Comparison of ENCODE assay signal across 9 mouse cellular contexts in genomic region chr19:4215451-4215840, GRCm38 (mm10). TPM values are rescaled to one million over a fixed set of nuclear protein-coding genes. Genes with fewer than 3 reads are reported as not detected.
DNase-seq lines count a peak whose midpoint lies in the region; ATAC-seq and TF ChIP-seq lines count a peak whose summit lies in the region.
"Had no signal": no experiment of that assay in that cellular context is flagged by ENCODE, and none has a peak within 500 bp of the region (broad histone marks: within the 10 kb centered on the region; RNA-seq: fewer than 3 reads in every experiment).

No protein-coding gene starts in this region.

- peak overlapping the region; percentile 2 for H3K4me3 ChIP-seq in cerebellum, adult 2 months (replicated peaks; ENCODE audit: insufficient read depth, low read depth, low read length)
- peak overlapping the region; percentile 64 for H3K4me3 ChIP-seq in thymus, adult 2 months (ENCODE audit: control insufficient read depth, insufficient read depth, low read length)
- peak overlapping the region; percentile 61 for H3K4me3 ChIP-seq in liver, embryonic 13.5 days (replicated peaks)
- H3K4me3 ChIP-seq in stomach, postnatal 0 days (ENCODE audit: low read depth, low read length) = peak overlapping the region; percentile 79

- 11% methylated on average over 19 of the region's 21 CpGs for WGBS in cerebellum, adult 2 months
- WGBS in thymus, adult 2 months = 3% methylated on average over 19 of the region's 21 CpGs
- WGBS in liver, embryonic 13.5 days (ENCODE audit: insufficient replicate concordance) = 3% methylated on average over 20 of the region's 21 CpGs
- 3% methylated on average over 19 of the region's 21 CpGs for WGBS in stomach, postnatal 0 days

- H3K27ac ChIP-seq in cerebellum, adult 2 months (ENCODE audit: insufficient read depth, low read length) = no peak overlapping the region
- no peak overlapping the region for H3K27ac ChIP-seq in thymus, adult 2 months (ENCODE audit: control insufficient read depth, insufficient read depth, low read length)
- H3K27ac ChIP-seq in liver, embryonic 13.5 days = no peak overlapping the region
- peak overlapping the region; percentile 93 for H3K27ac ChIP-seq in stomach, postnatal 0 days (replicated peaks)

- no peak for ATAC-seq in cerebellum, adult (ENCODE audit: insufficient number of reproducible peaks, low FRiP score, low TSS enrichment)
- no peak for ATAC-seq in liver, embryonic 13.5 days (ENCODE audit: low read depth)
- no peak for ATAC-seq in stomach, postnatal 0 days (ENCODE audit: low FRiP score, low TSS enrichment)

- no peak for TF ChIP-seq POLR2A in cerebellum, adult 2 months (IDR thresholded peaks at IDR 0.05; ENCODE audit: borderline replicate concordance, insufficient read depth, low read length)
- TF ChIP-seq POLR2A in thymus, adult 2 months (IDR thresholded peaks at IDR 0.05; ENCODE audit: control insufficient read depth, extremely low read depth, insufficient read depth, low read length, poor library complexity) = no peak

- H3K9me3 ChIP-seq in liver, embryonic 13.5 days (replicated peaks) = no peaks in the 10 kb centered on the region
- H3K9me3 ChIP-seq in stomach, postnatal 0 days (ENCODE audit: control insufficient read depth, low read length) = no peaks in the 10 kb centered on the region

- no peak for DNase-seq in cerebellum, adult 2 months
- no peak for DNase-seq in thymus, adult 2 months
- no peak for DNase-seq in thymus, postnatal 25 days
- no peak for DNase-seq in liver, embryonic 13.5 days
- no peak for DNase-seq in stomach, postnatal 0 days (ENCODE audit: low spot score)
- no peak for DNase-seq in layer of hippocampus, postnatal 10 days (ENCODE audit: low spot score in 2 of 2)
- no peak for DNase-seq in embryo, embryonic 11 days

- no peaks in the 10 kb centered on the region for H3K36me3 ChIP-seq in thymus, adult 2 months (ENCODE audit: control insufficient read depth, insufficient read depth, low read length)
- H3K36me3 ChIP-seq in liver, embryonic 13.5 days = no peaks in the 10 kb centered on the region
- H3K36me3 ChIP-seq in stomach, postnatal 0 days (ENCODE audit: control insufficient read depth, insufficient read depth, low read length) = no peaks in the 10 kb centered on the region

- no peak for TF ChIP-seq CTCF in cerebellum, adult 2 months (IDR thresholded peaks at IDR 0.05; ENCODE audit: borderline replicate concordance, insufficient read depth, low read depth, low read length)
- no peak for TF ChIP-seq CTCF in thymus, adult 2 months (IDR thresholded peaks at IDR 0.05; ENCODE audit: borderline replicate concordance, control insufficient read depth, extremely low read depth, insufficient read depth, low read length, poor library complexity)
- no peak for TF ChIP-seq CTCF in stomach, postnatal 0 days (IDR thresholded peaks at IDR 0.05; ENCODE audit: low read depth)

- TF ChIP-seq EP300 in stomach, postnatal 0 days (optimal IDR thresholded peaks at IDR 0.05) = no peak

- H3K27me3 ChIP-seq in cerebellum, adult 2 months (ENCODE audit: control insufficient read depth, insufficient read depth, low read length) = no peaks in the 10 kb centered on the region; the same call in 1 of the 2 replicates
- peaks cover 27% of the 10 kb centered on the region for H3K27me3 ChIP-seq in thymus, adult 2 months (ENCODE audit: control insufficient read depth, insufficient read depth, low read length)
- H3K27me3 ChIP-seq in liver, embryonic 13.5 days = peaks cover 100% of the 10 kb centered on the region
- H3K27me3 ChIP-seq in stomach, postnatal 0 days (ENCODE audit: control insufficient read depth, insufficient read depth, low read length) = no peaks in the 10 kb centered on the region; the same call in 1 of the 2 replicates

- H3K9ac ChIP-seq in liver, embryonic 13.5 days = peak overlapping the region; percentile 67
- peak overlapping the region; percentile 91 for H3K9ac ChIP-seq in stomach, postnatal 0 days (ENCODE audit: low read length)

- H3K4me2 ChIP-seq in liver, embryonic 13.5 days = peak overlapping the region; percentile 74
- H3K4me2 ChIP-seq in stomach, postnatal 0 days (replicated peaks; ENCODE audit: low read depth) = peak overlapping the region; percentile 97

- peaks cover 12% of the 10 kb centered on the region for H3K4me1 ChIP-seq in cerebellum, adult 2 months (ENCODE audit: control insufficient read depth, insufficient read depth, low read length)
- peaks cover 41% of the 10 kb centered on the region for H3K4me1 ChIP-seq in thymus, adult 2 months (replicated peaks; ENCODE audit: control insufficient read depth, insufficient read depth, low read length)
- H3K4me1 ChIP-seq in liver, embryonic 13.5 days (replicated peaks) = peaks cover 60% of the 10 kb centered on the region
- peaks cover 9% of the 10 kb centered on the region for H3K4me1 ChIP-seq in stomach, postnatal 0 days (replicated peaks; ENCODE audit: control insufficient read depth, insufficient read depth)

RNA-seq across cellular contexts. Expression of gene AC109138.7, which starts 1.3 kb away (rescaled TPM):
- 0.77 TPM in 1 of 2 replicates, not detected in the other for polyA plus RNA-seq in cerebellum, adult 2 months (2012; rRNA removed)
- not detected in 2 replicates for polyA plus RNA-seq in thymus, adult 2 months (2012; rRNA removed)
- polyA plus RNA-seq in liver, embryonic 13.5 days (2015; fragmentation: Nextera tagmentation; extraction: Ambion mirVana) = not detected in 2 replicates
- not detected in 2 replicates for polyA plus RNA-seq in stomach, postnatal 0 days (2015; fragmentation: Nextera tagmentation; extraction: Ambion mirVana)
- total RNA-seq in layer of hippocampus, postnatal 10 days (2021) = not detected
- total RNA-seq: layer of hippocampus, adult 8-10 months had no signal

RNA-seq across cellular contexts. Expression of gene Clcf1, which starts 1.4 kb away (rescaled TPM):
- 4.3 and 5.0 TPM in 2 replicates for polyA plus RNA-seq in cerebellum, adult 2 months (2012; rRNA removed)
- polyA plus RNA-seq in thymus, adult 2 months (2012; rRNA removed) = 32.9 and 36.1 TPM in 2 replicates
- polyA plus RNA-seq in liver, embryonic 13.5 days (2015; fragmentation: Nextera tagmentation; extraction: Ambion mirVana) = 0.35 and 0.46 TPM in 2 replicates
- 3.2 and 3.6 TPM in 2 replicates for polyA plus RNA-seq in stomach, postnatal 0 days (2015; fragmentation: Nextera tagmentation; extraction: Ambion mirVana)
- under 1 TPM; 0.36 to 0.75 TPM for total RNA-seq in layer of hippocampus, postnatal 10 days (2021)

RNA-seq across cellular contexts. Expression of gene Rad9a, which starts 14.0 kb away (rescaled TPM):
- 31.9 and 37.6 TPM in 2 replicates for polyA plus RNA-seq in cerebellum, adult 2 months (2012; rRNA removed)
- polyA plus RNA-seq in thymus, adult 2 months (2012; rRNA removed) = 119 and 143 TPM in 2 replicates
- 17.4 and 20.7 TPM in 2 replicates for polyA plus RNA-seq in liver, embryonic 13.5 days (2015; fragmentation: Nextera tagmentation; extraction: Ambion mirVana)
- 11.0 and 11.3 TPM in 2 replicates for polyA plus RNA-seq in stomach, postnatal 0 days (2015; fragmentation: Nextera tagmentation; extraction: Ambion mirVana)
- 1 to 10 TPM; 8.0 to 8.9 TPM for total RNA-seq in layer of hippocampus, postnatal 10 days (2021)

RNA-seq across cellular contexts. Expression of gene Pold4, which starts 16.3 kb away (rescaled TPM):
- 39.3 and 40.1 TPM in 2 replicates for polyA plus RNA-seq in cerebellum, adult 2 months (2012; rRNA removed)
- polyA plus RNA-seq in thymus, adult 2 months (2012; rRNA removed) = 104 and 117 TPM in 2 replicates
- polyA plus RNA-seq in liver, embryonic 13.5 days (2015; fragmentation: Nextera tagmentation; extraction: Ambion mirVana) = 8.3 and 12.3 TPM in 2 replicates
- polyA plus RNA-seq in stomach, postnatal 0 days (2015; fragmentation: Nextera tagmentation; extraction: Ambion mirVana) = 42.8 and 45.0 TPM in 2 replicates
- 10 to 100 TPM; 14.4 to 15.8 TPM for total RNA-seq in layer of hippocampus, postnatal 10 days (2021)

RNA-seq across cellular contexts. Expression of gene Ppp1ca, which starts 23.6 kb away (rescaled TPM):
- polyA plus RNA-seq in cerebellum, adult 2 months (2012; rRNA removed) = 316 and 348 TPM in 2 replicates
- 897 and 1,014 TPM in 2 replicates for polyA plus RNA-seq in thymus, adult 2 months (2012; rRNA removed)
- polyA plus RNA-seq in liver, embryonic 13.5 days (2015; fragmentation: Nextera tagmentation; extraction: Ambion mirVana) = 517 and 527 TPM in 2 replicates
- 497 and 506 TPM in 2 replicates for polyA plus RNA-seq in stomach, postnatal 0 days (2015; fragmentation: Nextera tagmentation; extraction: Ambion mirVana)
- 100 to 1,000 TPM; 295 to 307 TPM for total RNA-seq in layer of hippocampus, postnatal 10 days (2021)

Comparison
In these comparisons a context has a peak if more than half of its experiments do, and no peak if none do; other contexts are left out.
1. H3K4me3 ChIP-seq: peak in every context shown above with its lines; median percentile 79 in stomach, postnatal 0 days; 64 in thymus, adult 2 months; 61 in liver, embryonic 13.5 days; 2 in cerebellum, adult 2 months.